ENCODE assay signal across 19 mouse cellular contexts in the genomic region with DNA sequence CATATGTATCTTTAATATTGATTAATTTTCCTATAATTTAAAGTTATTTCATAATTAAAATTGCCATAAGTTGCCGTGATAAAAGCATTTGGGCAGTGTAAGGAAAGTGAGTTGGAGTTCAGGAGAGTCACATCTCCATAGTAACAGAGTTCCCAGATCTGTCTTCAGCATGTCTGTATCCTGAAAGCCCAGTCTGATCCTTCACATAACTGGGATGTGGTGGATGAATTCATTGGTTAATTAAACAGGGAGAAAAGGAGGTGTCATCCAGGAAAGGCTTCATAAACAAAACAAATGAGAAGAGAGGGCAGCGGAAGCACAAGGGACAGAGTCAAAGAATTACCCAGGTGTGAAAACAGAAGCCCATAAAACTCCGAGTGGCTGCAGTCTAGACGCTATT.
"Had no signal": no experiment of that assay in that cellular context is flagged by ENCODE, and none has a peak within 500 bp of the region (broad histone marks: within the 10 kb centered on the region; RNA-seq: fewer than 3 reads in every experiment).

No protein-coding gene starts in this region.

- H3K27me3 ChIP-seq: liver, embryonic 13.5 days; midbrain, embryonic 13.5 days; neural tube, embryonic 13.5 days had no signal

- ATAC-seq: intestine, postnatal 0 days; midbrain, embryonic 13.5 days; midbrain, embryonic 16.5 days had no signal

- DNase-seq: kidney, adult 9 months; kidney, postnatal 25 days; layer of hippocampus, postnatal 36 days; liver, embryonic 13.5 days; lung, adult 2 months; lung, postnatal 14 days; right cerebral cortex, adult 18-20 months; right cerebral cortex, postnatal 25 days; thymus, adult 2 months; thymus, postnatal 14 days; thymus, postnatal 4 days had no signal

- H3K9me3 ChIP-seq: liver, embryonic 13.5 days; midbrain, embryonic 10.5 days; midbrain, embryonic 13.5 days; neural tube, embryonic 13.5 days had no signal

- H3K27ac ChIP-seq: left cerebral cortex, adult 2 months; liver, embryonic 13.5 days; macrophage; midbrain, embryonic 10.5 days; midbrain, embryonic 13.5 days; neural tube, embryonic 13.5 days had no signal

- H3K4me2 ChIP-seq: liver, embryonic 13.5 days; midbrain, embryonic 13.5 days; neural tube, embryonic 13.5 days had no signal

- H3K36me3 ChIP-seq: liver, embryonic 13.5 days; midbrain, embryonic 10.5 days; midbrain, embryonic 13.5 days; neural tube, embryonic 13.5 days had no signal

- H3K4me3 ChIP-seq: left cerebral cortex, adult 2 months; liver, embryonic 13.5 days; midbrain, embryonic 10.5 days; midbrain, embryonic 13.5 days; myocyte; neural tube, embryonic 13.5 days had no signal

- H3K4me1 ChIP-seq: liver, embryonic 13.5 days; neural tube, embryonic 13.5 days had no signal

- H3K9ac ChIP-seq: liver, embryonic 13.5 days; midbrain, embryonic 13.5 days; neural tube, embryonic 13.5 days had no signal
